Mouse (Mus musculus): Measurements from ENCODE around the gene Gm13691.
"Not testable (repeated sequence)": the region's sequence is repeated elsewhere in the genome, so short reads cannot be mapped to it uniquely, and the experiment has no call there.

The Gm13691 gene

DNA sequence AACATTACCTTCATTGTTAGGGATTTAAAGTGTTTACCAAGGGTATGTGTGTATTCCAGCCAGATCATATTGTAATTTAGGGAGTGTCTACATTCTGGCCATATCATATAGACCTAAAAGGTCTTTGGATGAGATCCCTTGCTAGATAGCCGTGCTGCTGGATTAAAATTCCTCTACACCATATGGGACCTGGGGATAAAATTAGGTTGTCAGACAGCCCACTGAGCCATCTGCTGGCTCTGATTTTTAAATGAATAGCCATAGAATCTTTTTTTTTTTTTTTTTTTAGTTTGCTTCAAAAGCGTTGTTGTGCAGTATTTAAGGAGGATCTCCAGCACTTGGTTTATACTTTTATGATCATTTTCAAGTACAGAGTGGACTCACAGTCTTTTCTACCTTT lies 42.2 kb downstream of the Gm13691 start:
- no peak for DNase-seq (ENCODE audit: low spot score in 2 of 2)

DNA sequence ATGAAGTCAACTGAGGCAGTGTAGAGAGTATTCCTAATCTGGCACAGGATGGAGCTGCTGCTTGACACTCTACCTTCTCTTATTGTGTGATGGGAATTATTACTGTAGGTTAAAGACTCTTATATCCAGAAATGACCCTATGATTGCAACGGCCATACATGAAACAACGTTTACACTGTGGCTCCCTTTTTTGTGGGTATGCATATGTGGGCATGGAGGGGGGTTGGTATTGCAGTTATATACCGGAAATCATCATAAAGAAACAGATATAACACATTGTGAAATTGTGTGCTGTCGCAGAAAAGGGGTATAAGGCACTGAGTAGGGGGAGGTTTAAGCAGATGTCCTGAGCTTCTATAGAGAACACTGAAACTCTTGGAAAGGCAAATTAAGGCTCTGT lies 45.6 kb downstream of the Gm13691 start:
- DNase-seq (ENCODE audit: low spot score in 2 of 2) = no peak

DNA sequence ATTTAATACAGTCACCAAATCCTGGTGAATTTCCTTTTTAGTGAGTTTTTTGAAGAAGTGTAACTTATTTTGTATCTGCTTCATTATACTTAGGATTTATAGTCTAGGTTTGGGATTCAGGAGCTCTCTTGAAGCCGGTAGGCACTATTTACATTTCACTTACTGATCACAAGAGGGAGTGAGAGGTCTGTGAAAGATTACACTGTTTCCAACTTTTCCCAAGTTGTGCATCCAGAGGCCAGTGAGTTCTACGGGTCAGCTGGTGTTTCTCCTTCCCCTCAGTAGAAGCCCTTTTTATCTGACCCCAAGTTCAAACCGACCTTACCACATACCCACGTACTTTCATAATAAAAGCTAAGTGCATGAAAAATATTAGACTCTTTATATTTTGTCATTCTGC lies 47.0 kb downstream of the Gm13691 start:
- no peak for DNase-seq (ENCODE audit: low spot score in 2 of 2)

DNA sequence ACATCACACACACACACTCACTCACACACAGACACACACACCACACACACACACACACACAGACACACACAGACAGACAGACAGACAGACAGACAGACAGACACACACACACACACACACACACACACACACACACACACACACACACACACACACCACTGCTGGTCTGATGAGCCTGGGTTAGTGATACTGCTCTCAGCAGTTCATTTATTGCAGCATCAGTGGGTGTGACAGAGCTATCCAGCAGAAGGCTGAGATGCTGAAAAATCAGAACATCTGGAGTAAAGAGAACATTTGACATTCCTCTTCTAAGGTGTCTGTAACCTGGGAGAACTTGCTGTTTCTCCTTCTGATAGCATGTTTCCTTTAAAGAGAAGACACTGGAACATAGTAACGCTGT lies 47.6 kb downstream of the Gm13691 start:
- not testable (repeated sequence) for DNase-seq (ENCODE audit: low spot score in 2 of 2)

DNA sequence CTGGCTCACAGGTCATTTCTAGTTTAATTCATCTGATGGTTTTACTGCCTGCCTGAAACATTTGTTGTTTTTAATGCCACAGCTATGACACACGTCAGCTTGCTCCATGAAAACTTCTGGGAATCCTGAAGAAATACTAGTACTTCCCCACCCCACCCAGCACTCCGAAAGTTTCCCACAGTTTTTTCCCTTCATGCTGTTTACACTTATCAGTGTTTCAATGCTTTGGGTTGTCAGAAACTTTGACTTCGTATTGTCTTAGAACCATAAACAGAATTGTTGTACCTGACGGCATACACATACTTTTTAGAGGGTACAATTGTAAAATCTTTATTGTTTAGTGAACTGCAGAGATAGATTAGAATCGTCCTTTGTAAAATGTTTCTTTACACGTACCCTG lies 48.9 kb downstream of the Gm13691 start:
- no peak for DNase-seq (ENCODE audit: low spot score in 2 of 2)

All from spleen, postnatal 14 days (tissue).